Mouse (Mus musculus) forebrain, embryonic 15.5 days (tissue): ENCODE measurements around the gene Slc38a6. TPM values are rescaled to one million over a fixed set of nuclear protein-coding genes. Genes with fewer than 3 reads are reported as not detected.
A peak's percentile ranks its signal among the peaks of the same experiment; 100 is the strongest.

Experiments
- ATAC-seq: fragments of 200-750 bp; cut with Nextera tagmentation; replicated peaks from 2 replicates; pipeline ENCODE4 v1.8.0; 2017; ENCODE audit warnings: mild to moderate bottlenecking, moderate TSS enrichment, moderate library complexity
- H3K27ac ChIP-seq: fragments of 300-500 bp; sonication (generic); replicated peaks from 2 replicates; pipeline ENCODE4 v1.5.1; 2015; ENCODE audit warnings: mild to moderate bottlenecking, inconsistent platforms
- H3K27me3 ChIP-seq: fragments of 300-500 bp; sonication (generic); 2 replicates; pipeline ENCODE4 v1.6.1; 2015; ENCODE audit warnings: inconsistent platforms
- H3K36me3 ChIP-seq: fragments of 300-500 bp; sonication (generic); 2 replicates; pipeline ENCODE4 v1.6.1; 2015; ENCODE audit warnings: mild to moderate bottlenecking, inconsistent platforms
- H3K4me1 ChIP-seq: fragments of 300-500 bp; sonication (generic); 2 replicates; pipeline ENCODE4 v1.6.1; 2015; ENCODE audit warnings: inconsistent platforms
- H3K4me2 ChIP-seq: fragments of 300-500 bp; sonication (generic); replicated peaks from 2 replicates; pipeline ENCODE4 v1.6.1; 2015; ENCODE audit warnings: mild to moderate bottlenecking, inconsistent platforms
- H3K4me3 ChIP-seq: fragments of 300-500 bp; sonication (generic); 2 replicates; pipeline ENCODE4 v1.5.1; 2015; ENCODE audit warnings: mild to moderate bottlenecking, inconsistent platforms
- H3K9ac ChIP-seq: fragments of 300-500 bp; sonication (generic); replicated peaks from 2 replicates; pipeline ENCODE4 v1.6.1; 2015; ENCODE audit warnings: mild to moderate bottlenecking, inconsistent platforms
- H3K9me3 ChIP-seq: fragments of 300-500 bp; sonication (generic); 2 replicates; pipeline ENCODE4 v1.6.1; 2016; ENCODE audit warnings: inconsistent platforms
- whole genome bisulfite sequencing: fragments of 180-500 bp; shearing (Covaris S2); methylation state at CpG from one replicate; pipeline ENCODE4 v1.1.7; 2015; ENCODE audit warnings: mixed read lengths; 5-methylcytosine and 5-hydroxymethylcytosine counted together
- polyA plus RNA-seq: library from polyadenylated mRNA; unstranded; fragments of >200 nt; fragmentation: Nextera tagmentation; extraction: Ambion mirVana; gene quantifications from 2 replicates; pipeline ENCODE4 v1.2.1, GENCODE M21; 2015

The Slc38a6 gene
- polyA plus RNA-seq, 1 experiment from 2014 or later, result 6.7 TPM

DNA sequence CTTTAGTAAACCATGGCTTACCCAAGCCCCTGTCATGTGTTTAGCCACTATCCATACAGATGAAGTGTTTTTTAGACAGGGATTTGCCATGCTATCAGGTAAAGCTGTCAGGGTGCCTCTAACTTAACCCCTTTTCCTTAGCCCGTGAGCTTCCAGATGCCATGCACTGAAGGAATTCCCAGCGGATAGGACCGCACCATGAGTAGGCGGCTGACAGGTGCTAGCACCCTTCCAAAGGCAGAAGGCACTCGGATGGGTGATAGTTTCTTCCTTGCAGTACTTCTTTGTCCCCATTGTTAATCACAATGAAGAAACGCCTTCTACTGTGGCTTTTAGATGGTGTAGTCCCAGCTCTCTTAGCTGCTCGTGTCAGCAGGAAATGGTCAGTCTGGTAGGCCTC, 60.6 kb downstream of the Slc38a6 start:
- ATAC-seq, result no peak
- H3K27ac ChIP-seq, result no peak overlapping the region
- H3K4me1 ChIP-seq, result no peaks in the 10 kb centered on the region
- no peaks in the 10 kb centered on the region for H3K9me3 ChIP-seq
- 84% methylated on average over 7 of the region's 7 CpGs for WGBS
- no peaks in the 10 kb centered on the region for H3K36me3 ChIP-seq
- H3K4me3 ChIP-seq, result no peak overlapping the region
- H3K27me3 ChIP-seq, result no peaks in the 10 kb centered on the region
- no peak overlapping the region for H3K4me2 ChIP-seq
- no peak overlapping the region for H3K9ac ChIP-seq

DNA sequence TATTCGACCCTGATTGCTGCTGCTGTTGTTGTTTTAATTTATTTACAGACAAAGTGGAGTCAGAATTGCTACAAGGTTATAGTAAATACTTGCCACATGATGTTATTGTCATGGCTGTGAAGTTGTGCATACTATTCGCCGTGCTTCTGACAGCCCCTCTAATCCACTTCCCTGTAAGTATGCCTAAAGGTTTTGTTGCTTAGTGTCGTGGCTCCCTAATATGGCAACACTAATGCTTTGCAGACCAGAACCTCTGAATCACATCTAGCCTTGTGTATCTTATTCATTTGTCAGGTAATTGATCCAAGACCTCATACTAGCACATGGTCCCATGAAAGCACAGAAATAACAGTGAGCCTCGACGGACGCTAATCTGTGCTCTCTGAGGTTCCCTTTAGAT, 63.9 kb downstream of the Slc38a6 start:
- H3K4me2 ChIP-seq, result no peak overlapping the region
- H3K27me3 ChIP-seq, result no peaks in the 10 kb centered on the region
- peaks cover 10% of the 10 kb centered on the region for H3K4me1 ChIP-seq
- no peak for ATAC-seq
- no peak overlapping the region for H3K4me3 ChIP-seq
- H3K9me3 ChIP-seq, result no peaks in the 10 kb centered on the region
- no peak overlapping the region for H3K9ac ChIP-seq
- WGBS, result 68% methylated on average over 7 of the region's 7 CpGs
- no peaks in the 10 kb centered on the region for H3K36me3 ChIP-seq
- no peak overlapping the region for H3K27ac ChIP-seq

DNA sequence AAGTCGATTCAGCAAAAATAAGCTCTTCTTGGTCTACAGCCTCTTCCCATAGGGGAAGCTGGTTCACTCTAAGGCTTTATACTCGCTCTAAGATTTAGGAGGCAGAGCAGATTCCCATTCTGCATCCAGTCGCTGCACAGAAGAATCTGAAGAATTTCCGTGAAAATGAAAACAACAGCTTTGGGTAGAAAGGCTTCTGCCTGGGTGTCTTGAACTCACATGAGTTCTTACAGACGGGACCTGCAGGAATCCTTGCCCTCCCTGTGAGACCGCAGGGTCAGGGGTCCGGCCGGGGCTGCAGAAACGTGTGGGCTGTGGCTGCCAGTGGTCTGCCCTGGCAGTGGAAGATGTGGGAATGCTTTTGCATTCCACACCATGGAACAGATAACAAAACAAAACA, 64.4 kb downstream of the Slc38a6 start:
- Histone ChIP-seq H3K9ac (no peak overlapping the region), H3K9me3 (no peaks in the 10 kb centered on the region), H3K36me3 (no peaks in the 10 kb centered on the region), H3K4me2 (no peak overlapping the region), H3K4me3 (no peak overlapping the region), H3K4me1 (peaks cover 10% of the 10 kb centered on the region), H3K27ac (no peak overlapping the region), H3K27me3 (no peaks in the 10 kb centered on the region)
- 53% methylated on average over 9 of the region's 9 CpGs for WGBS
- ATAC-seq, result no peak

DNA sequence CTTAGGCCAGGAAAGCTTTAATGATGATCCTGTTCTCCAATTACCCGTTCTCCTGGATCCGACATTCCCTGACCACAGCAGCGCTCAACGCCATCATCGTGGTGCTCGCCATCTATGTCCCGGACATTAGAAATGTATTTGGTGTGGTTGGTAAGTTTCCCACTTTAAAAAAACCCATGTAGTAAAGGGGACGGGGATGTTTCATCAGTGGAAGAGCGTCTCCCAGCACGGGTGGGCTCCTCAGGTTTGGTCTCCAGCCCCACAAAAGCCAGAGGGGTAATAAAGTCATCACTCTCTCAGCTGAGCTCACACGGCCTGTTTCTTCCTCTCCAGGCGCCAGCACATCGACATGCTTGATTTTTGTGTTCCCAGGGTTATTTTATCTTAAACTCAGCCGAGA, 65.2 kb downstream of the Slc38a6 start:
- no peaks in the 10 kb centered on the region for H3K36me3 ChIP-seq
- no peak overlapping the region for H3K4me2 ChIP-seq
- no peak overlapping the region for H3K27ac ChIP-seq
- no peak overlapping the region for H3K9ac ChIP-seq
- no peak overlapping the region for H3K4me3 ChIP-seq
- H3K27me3 ChIP-seq, result no peaks in the 10 kb centered on the region
- no peaks in the 10 kb centered on the region for H3K9me3 ChIP-seq
- WGBS, result 93% methylated on average over 14 of the region's 14 CpGs
- H3K4me1 ChIP-seq, result peaks cover 10% of the 10 kb centered on the region
- ATAC-seq, result no peak

DNA sequence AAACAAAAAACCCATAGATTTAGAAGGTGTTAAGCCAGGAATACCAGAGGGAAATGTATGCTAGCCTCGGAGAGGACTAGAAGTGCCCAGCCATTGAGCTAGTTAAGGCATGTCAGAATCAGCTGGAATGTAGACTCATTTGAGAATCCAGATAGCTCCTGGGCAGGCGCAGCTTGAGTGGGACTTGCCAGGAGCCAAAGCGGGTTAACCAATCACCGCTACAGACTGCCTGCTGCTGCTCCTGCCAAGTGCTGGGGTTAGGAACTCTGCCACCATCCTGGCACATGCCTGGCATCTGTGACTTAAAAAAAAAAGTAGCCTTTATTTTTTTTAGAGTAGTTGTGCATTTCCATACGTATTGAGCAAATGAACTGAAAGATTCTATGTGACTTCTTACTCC, 66.8 kb downstream of the Slc38a6 start:
- H3K4me3 ChIP-seq, result no peak overlapping the region
- no peaks in the 10 kb centered on the region for H3K27me3 ChIP-seq
- peaks cover 10% of the 10 kb centered on the region for H3K4me1 ChIP-seq
- no peak overlapping the region for H3K9ac ChIP-seq
- peak; percentile 80 for ATAC-seq
- no peak overlapping the region for H3K4me2 ChIP-seq
- H3K9me3 ChIP-seq, result no peaks in the 10 kb centered on the region
- H3K27ac ChIP-seq, result no peak overlapping the region
- no peaks in the 10 kb centered on the region for H3K36me3 ChIP-seq
- 57% methylated on average over 5 of the region's 5 CpGs for WGBS

DNA sequence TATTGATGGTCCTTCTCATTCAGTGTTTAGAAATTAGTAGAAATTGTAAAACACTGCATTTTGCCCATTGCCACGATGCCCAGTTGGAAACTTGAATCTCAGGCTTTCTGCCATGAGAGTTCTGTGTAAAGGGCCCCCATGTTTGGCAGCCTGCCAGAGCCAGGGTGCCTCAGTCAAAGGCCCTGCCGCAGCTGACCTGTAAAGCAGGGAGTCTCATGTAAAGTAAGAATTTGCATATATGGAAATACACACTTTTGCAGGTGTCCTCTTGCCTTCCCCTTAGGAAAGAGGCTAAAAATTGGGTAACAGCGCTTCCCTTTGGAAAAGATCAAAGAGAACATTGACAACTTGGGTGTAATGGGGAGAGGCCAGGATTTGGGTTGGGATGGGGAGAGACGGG, 67.9 kb downstream of the Slc38a6 start:
- Histone ChIP-seq H3K9me3 (no peaks in the 10 kb centered on the region), H3K4me1 (peaks cover 10% of the 10 kb centered on the region), H3K4me2 (no peak overlapping the region), H3K4me3 (no peak overlapping the region), H3K27ac (no peak overlapping the region), H3K36me3 (no peaks in the 10 kb centered on the region), H3K27me3 (no peaks in the 10 kb centered on the region), H3K9ac (no peak overlapping the region)
- no peak for ATAC-seq
- WGBS, result 25% methylated on average over 4 of the region's 4 CpGs

DNA sequence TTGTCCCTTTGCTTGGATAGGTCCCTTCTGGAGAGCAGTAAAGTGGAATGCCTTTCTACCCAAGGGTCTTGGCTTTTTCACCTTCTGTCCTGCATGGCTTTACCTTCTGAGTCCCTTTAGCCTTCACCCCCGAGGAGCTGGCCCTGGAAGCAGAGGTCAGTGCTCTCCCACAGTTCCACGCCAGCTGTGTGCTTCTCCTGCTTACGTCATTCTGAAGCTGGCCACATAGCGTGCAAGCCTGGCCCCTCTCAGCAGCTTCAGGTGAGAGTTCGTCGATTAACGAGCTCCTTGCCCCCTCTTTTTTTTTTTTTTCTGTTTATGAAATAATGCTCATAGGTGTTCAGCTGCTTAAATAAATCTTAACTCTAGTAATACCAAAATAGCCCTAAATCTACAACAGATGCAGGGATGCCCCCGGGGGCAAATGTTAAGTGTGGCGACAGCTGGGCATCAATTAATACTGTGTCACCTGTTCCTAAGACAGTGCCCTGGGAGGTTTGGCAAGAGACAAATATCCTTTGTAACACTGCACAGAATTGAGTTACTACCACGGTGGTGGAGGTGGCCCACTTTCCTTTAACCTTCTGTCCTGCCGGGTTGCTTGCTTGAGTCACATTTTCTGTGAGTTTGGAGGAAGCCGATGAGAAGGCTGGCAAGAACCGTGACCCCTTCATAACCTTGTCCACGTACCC, 68.7 kb downstream of the Slc38a6 start:
- Histone ChIP-seq H3K4me3 (no peak overlapping the region), H3K4me1 (peaks cover 10% of the 10 kb centered on the region), H3K27ac (no peak overlapping the region), H3K9ac (no peak overlapping the region), H3K36me3 (no peaks in the 10 kb centered on the region), H3K4me2 (no peak overlapping the region), H3K27me3 (no peaks in the 10 kb centered on the region), H3K9me3 (no peaks in the 10 kb centered on the region)
- no peak for ATAC-seq
- 70% methylated on average over 14 of the region's 14 CpGs for WGBS

DNA sequence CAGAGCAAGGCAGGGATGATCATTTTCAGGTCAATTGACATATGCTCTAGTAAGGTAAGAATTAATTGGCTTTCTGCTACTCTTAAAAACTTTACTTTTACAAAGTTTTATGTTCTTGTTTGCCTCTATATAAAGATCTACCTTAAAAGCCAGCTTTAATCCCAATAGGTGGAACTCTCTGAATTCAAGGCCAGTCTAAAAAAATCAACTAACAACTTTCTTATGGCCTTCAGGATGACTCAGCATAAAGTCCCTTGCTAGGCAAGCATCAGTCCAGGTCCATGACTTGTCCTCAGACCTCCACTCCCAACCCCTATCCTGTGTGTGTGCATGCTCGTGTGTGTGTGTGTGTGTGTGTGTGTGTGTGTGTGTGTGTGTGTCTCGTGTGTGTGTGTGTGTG, 70.1 kb downstream of the Slc38a6 start:
- no peak overlapping the region for H3K27ac ChIP-seq
- WGBS, result 83% methylated on average over 1 of the region's 2 CpGs
- no peak overlapping the region for H3K4me2 ChIP-seq
- H3K27me3 ChIP-seq, result no peaks in the 10 kb centered on the region
- no peaks in the 10 kb centered on the region for H3K9me3 ChIP-seq
- H3K36me3 ChIP-seq, result no peaks in the 10 kb centered on the region
- no peak overlapping the region for H3K4me3 ChIP-seq
- no peak for ATAC-seq
- peaks cover 10% of the 10 kb centered on the region for H3K4me1 ChIP-seq
- no peak overlapping the region for H3K9ac ChIP-seq

DNA sequence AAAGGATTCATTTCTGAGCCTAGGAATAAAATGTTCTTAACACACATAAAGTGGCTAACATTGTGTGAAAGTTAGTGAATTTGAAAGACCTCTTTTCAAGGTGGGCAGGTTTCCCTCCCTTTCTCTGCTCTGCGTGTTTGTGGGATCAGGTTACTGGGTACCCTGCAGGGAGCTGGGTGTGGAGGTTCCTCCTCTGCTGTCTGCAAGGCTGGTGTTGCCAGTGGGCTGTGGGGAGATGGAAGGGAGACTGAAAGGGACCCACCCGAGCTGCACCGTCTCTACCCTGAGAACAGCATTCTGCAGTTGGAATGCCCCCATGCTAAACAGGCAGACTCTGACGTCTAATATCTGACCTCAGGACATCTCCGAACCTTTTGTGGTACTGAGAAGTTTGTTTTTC, 70.7 kb downstream of the Slc38a6 start:
- Histone ChIP-seq H3K4me1 (peaks cover 10% of the 10 kb centered on the region), H3K27ac (no peak overlapping the region), H3K4me3 (no peak overlapping the region), H3K27me3 (no peaks in the 10 kb centered on the region), H3K9me3 (no peaks in the 10 kb centered on the region), H3K4me2 (no peak overlapping the region), H3K9ac (no peak overlapping the region), H3K36me3 (no peaks in the 10 kb centered on the region)
- ATAC-seq, result no peak
- WGBS, result 66% methylated on average over 5 of the region's 5 CpGs

DNA sequence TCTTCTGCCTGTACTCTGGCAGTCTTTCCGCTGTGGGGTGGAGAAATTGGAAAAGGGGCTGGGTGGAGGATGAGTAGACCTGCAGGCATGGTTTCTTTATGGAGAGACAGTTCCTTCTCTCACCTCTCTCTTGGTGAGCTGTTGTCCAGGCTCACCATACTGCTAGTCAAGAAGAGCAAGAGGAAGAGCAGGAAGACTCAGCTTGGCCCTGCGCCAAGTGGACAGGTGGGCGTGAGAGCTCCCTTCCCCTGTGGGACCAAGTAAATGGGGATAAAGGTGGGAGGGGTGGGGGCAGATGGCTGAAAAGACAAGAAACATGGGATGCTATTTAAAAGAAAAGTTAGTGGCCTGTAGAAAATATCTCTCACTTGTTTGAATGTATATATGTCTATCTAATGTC, 71.2 kb downstream of the Slc38a6 start:
- Histone ChIP-seq H3K9me3 (no peaks in the 10 kb centered on the region), H3K27ac (no peak overlapping the region), H3K4me2 (no peak overlapping the region), H3K4me3 (no peak overlapping the region), H3K27me3 (no peaks in the 10 kb centered on the region), H3K9ac (no peak overlapping the region), H3K4me1 (peaks cover 10% of the 10 kb centered on the region), H3K36me3 (no peaks in the 10 kb centered on the region)
- WGBS, result 92% methylated on average over 3 of the region's 3 CpGs
- ATAC-seq, result no peak

DNA sequence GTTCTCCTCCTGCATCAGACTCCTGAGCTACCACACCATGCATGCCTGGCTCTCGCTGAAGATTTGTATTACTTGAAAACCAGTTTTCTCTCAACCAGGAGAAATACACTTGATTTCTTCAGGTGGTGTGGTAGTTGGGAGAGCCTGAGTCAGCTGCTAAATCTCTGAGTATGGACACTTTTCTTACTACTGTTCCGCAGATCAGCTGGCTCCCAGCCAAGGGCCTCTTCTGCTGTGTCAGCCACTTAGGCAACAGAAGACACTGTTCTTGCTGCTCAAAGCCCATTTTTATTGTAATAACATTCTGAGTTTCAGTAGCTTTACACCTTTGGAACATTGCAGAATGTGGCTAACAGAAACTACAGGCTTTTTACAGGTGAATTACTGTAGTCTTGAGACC, 72.1 kb downstream of the Slc38a6 start:
- Histone ChIP-seq H3K9ac (no peak overlapping the region), H3K9me3 (no peaks in the 10 kb centered on the region), H3K27ac (no peak overlapping the region), H3K4me2 (no peak overlapping the region), H3K4me3 (no peak overlapping the region), H3K4me1 (peaks cover 10% of the 10 kb centered on the region), H3K27me3 (no peaks in the 10 kb centered on the region), H3K36me3 (no peaks in the 10 kb centered on the region)
- 76% methylated on average over 2 of the region's 2 CpGs for WGBS
- ATAC-seq, result no peak

DNA sequence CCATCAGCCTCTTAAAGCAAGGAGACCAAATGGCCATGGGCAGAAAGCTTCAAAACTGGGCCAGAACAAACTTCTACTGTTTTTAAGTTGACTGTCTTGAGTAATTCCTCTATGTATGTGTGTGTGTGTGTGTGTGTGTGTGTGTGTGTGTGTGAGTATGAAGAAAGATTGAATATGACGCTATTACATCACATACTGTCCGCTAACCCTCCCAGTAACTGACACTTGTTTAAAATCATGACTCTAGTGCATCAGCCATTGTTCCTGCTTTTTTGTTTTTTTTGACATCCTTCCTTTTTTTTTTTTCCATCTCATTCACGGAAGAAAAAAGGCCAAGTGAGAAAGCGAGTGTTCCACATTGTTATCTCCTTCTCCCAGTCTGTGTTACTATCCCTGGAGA, 72.9 kb downstream of the Slc38a6 start:
- H3K9me3 ChIP-seq, result no peaks in the 10 kb centered on the region
- H3K4me1 ChIP-seq, result peaks cover 5% of the 10 kb centered on the region
- no peaks in the 10 kb centered on the region for H3K36me3 ChIP-seq
- H3K4me2 ChIP-seq, result no peak overlapping the region
- H3K27me3 ChIP-seq, result no peaks in the 10 kb centered on the region
- ATAC-seq, result no peak
- H3K27ac ChIP-seq, result no peak overlapping the region
- 80% methylated on average over 4 of the region's 4 CpGs for WGBS
- no peak overlapping the region for H3K9ac ChIP-seq
- no peak overlapping the region for H3K4me3 ChIP-seq

DNA sequence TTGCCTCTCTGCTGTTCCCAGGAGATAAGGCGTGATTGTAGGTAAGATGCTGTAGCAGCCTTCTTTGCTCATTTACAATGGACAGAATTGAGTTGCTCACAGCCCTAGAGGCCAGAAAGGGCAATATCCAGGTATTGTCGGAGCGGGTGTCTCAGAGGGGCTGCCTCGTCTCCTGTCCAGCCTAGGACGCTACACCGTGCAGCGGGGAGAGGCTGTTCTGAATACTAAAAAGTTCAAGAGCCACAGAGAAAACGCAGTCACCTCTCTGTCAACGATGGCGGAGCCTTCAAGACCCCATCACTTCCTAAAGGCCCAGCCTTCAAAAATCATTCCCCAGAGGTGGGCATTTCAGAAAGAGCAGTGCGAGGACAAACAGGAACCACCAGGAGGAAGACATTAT, 74.6 kb downstream of the Slc38a6 start:
- no peak overlapping the region for H3K9ac ChIP-seq

More for the DNA sequence above, 74.6 kb downstream of the Slc38a6 start:
- 80% methylated on average over 11 of the region's 11 CpGs for WGBS
- Histone ChIP-seq H3K9me3 (no peaks in the 10 kb centered on the region), H3K4me2 (no peak overlapping the region), H3K36me3 (no peaks in the 10 kb centered on the region), H3K27ac (no peak overlapping the region), H3K4me1 (no peaks in the 10 kb centered on the region), H3K4me3 (no peak overlapping the region), H3K27me3 (no peaks in the 10 kb centered on the region)
- ATAC-seq, result no peak
